Mouse (Mus musculus): ENCODE data around the gene Il23a.
A peak's percentile ranks its signal among the peaks of the same experiment; 100 is the strongest.
"Not testable (repeated sequence)": the region's sequence is repeated elsewhere in the genome, so short reads cannot be mapped to it uniquely, and the experiment has no call there.

Gene Il23a

GRCm38 (mm10) chr10:128298702-128299171 lies at the start of gene Il23a:
Gene Il23a, minus strand, starts transcription at chr10:128298752.
- DNase-seq (ENCODE audit: low spot score in 2 of 2): no peak

GRCm38 (mm10) chr10:128347541-128347940 lies 49.0 kb upstream of the Il23a start:
- no peak for DNase-seq (ENCODE audit: low spot score in 2 of 2)

- peak in 1 of 2 experiments; percentile 25 for DNase-seq (ENCODE audit: low spot score in 2 of 2)
Observed at GRCm38 (mm10) chr10:128344568-128345275, 46.2 kb upstream of the Il23a start.

- no peak for DNase-seq (ENCODE audit: low spot score in 2 of 2)
Observed at GRCm38 (mm10) chr10:128343436-128343835, 44.9 kb upstream of the Il23a start.

GRCm38 (mm10) chr10:128340257-128340656 lies 41.7 kb upstream of the Il23a start:
- DNase-seq (ENCODE audit: low spot score in 2 of 2): no peak

- DNase-seq (ENCODE audit: low spot score in 2 of 2): no peak
Observed at GRCm38 (mm10) chr10:128338948-128339347, 40.4 kb upstream of the Il23a start.

- DNase-seq (ENCODE audit: low spot score in 2 of 2): no peak
Observed at GRCm38 (mm10) chr10:128338415-128338814, 39.9 kb upstream of the Il23a start.

- peak; percentile 84 to 92 for DNase-seq (ENCODE audit: low spot score in 2 of 2)
Observed at GRCm38 (mm10) chr10:128337306-128338181, 39.0 kb upstream of the Il23a start, which contains the start of gene Cs. Gene Cs, plus strand, starts transcription at chr10:128337734.

GRCm38 (mm10) chr10:128336597-128336996 lies 38.0 kb upstream of the Il23a start:
- no peak for DNase-seq (ENCODE audit: low spot score in 2 of 2)

GRCm38 (mm10) chr10:128336195-128336594 lies 37.6 kb upstream of the Il23a start:
- DNase-seq (ENCODE audit: low spot score in 2 of 2): no peak

- DNase-seq (ENCODE audit: low spot score in 2 of 2): peak; percentile 57 to 61
Observed at GRCm38 (mm10) chr10:128335582-128335981, 37.0 kb upstream of the Il23a start.

GRCm38 (mm10) chr10:128332358-128333249 lies 34.1 kb upstream of the Il23a start:
- not testable (repeated sequence) for DNase-seq (ENCODE audit: low spot score in 2 of 2)

- DNase-seq (ENCODE audit: low spot score in 2 of 2): no peak
Observed at GRCm38 (mm10) chr10:128327610-128328009, 29.1 kb upstream of the Il23a start.

- DNase-seq (ENCODE audit: low spot score in 2 of 2): no peak
Observed at GRCm38 (mm10) chr10:128326825-128327224, 28.3 kb upstream of the Il23a start.

GRCm38 (mm10) chr10:128323516-128323915 lies 25.0 kb upstream of the Il23a start:
- no peak for DNase-seq (ENCODE audit: low spot score in 2 of 2)

- DNase-seq (ENCODE audit: low spot score in 2 of 2): peak; percentile 76
Observed at GRCm38 (mm10) chr10:128322141-128323108, 23.9 kb upstream of the Il23a start, which contains the start of gene Cnpy2. Gene Cnpy2, plus strand, starts transcription at chr10:128322459.

GRCm38 (mm10) chr10:128321641-128322040 lies 23.1 kb upstream of the Il23a start:
- DNase-seq (ENCODE audit: low spot score in 2 of 2): no peak

GRCm38 (mm10) chr10:128315578-128315977 lies 17.0 kb upstream of the Il23a start:
- DNase-seq (ENCODE audit: low spot score in 2 of 2): no peak

- DNase-seq (ENCODE audit: low spot score in 2 of 2): no peak
Observed at GRCm38 (mm10) chr10:128310902-128311301, 12.3 kb upstream of the Il23a start.

- no peak for DNase-seq (ENCODE audit: low spot score in 2 of 2)
Observed at GRCm38 (mm10) chr10:128310177-128310576, 11.6 kb upstream of the Il23a start.
